Mouse (Mus musculus): ENCODE measurements around the gene D5Ertd579e.

Gene D5Ertd579e

GRCm38 (mm10) chr5:36571371-36571770 lies 124.5 kb downstream of the D5Ertd579e start:
- DNase-seq (ENCODE audit: extremely low read depth, low read depth, low spot score) = no peak

- DNase-seq (ENCODE audit: extremely low read depth, low read depth, low spot score) = no peak
Measured at GRCm38 (mm10) chr5:36570546-36571245, 125.1 kb downstream of the D5Ertd579e start.

GRCm38 (mm10) chr5:36570098-36570497 lies 125.7 kb downstream of the D5Ertd579e start:
- no peak for DNase-seq (ENCODE audit: extremely low read depth, low read depth, low spot score)

GRCm38 (mm10) chr5:36568118-36568517 lies 127.7 kb downstream of the D5Ertd579e start:
- no peak for DNase-seq (ENCODE audit: extremely low read depth, low read depth, low spot score)

GRCm38 (mm10) chr5:36567627-36568026 lies 128.2 kb downstream of the D5Ertd579e start:
- DNase-seq (ENCODE audit: extremely low read depth, low read depth, low spot score) = no peak

- no peak for DNase-seq (ENCODE audit: extremely low read depth, low read depth, low spot score)
Measured at GRCm38 (mm10) chr5:36564530-36564929, 131.3 kb downstream of the D5Ertd579e start.

GRCm38 (mm10) chr5:36563741-36564140 lies 132.1 kb downstream of the D5Ertd579e start:
- DNase-seq (ENCODE audit: extremely low read depth, low read depth, low spot score) = no peak

GRCm38 (mm10) chr5:36562791-36563445 lies 132.9 kb downstream of the D5Ertd579e start:
- no peak for DNase-seq (ENCODE audit: extremely low read depth, low read depth, low spot score)

GRCm38 (mm10) chr5:36561509-36561908 lies 134.3 kb downstream of the D5Ertd579e start:
- no peak for DNase-seq (ENCODE audit: extremely low read depth, low read depth, low spot score)

- no peak for DNase-seq (ENCODE audit: extremely low read depth, low read depth, low spot score)
Measured at GRCm38 (mm10) chr5:36560490-36560889, 135.3 kb downstream of the D5Ertd579e start.

- DNase-seq (ENCODE audit: extremely low read depth, low read depth, low spot score) = no peak
Measured at GRCm38 (mm10) chr5:36559510-36560235, 136.2 kb downstream of the D5Ertd579e start.

GRCm38 (mm10) chr5:36559106-36559505 lies 136.7 kb downstream of the D5Ertd579e start:
- no peak for DNase-seq (ENCODE audit: extremely low read depth, low read depth, low spot score)

GRCm38 (mm10) chr5:36558526-36558925 lies 137.3 kb downstream of the D5Ertd579e start:
- no peak for DNase-seq (ENCODE audit: extremely low read depth, low read depth, low spot score)

- no peak for DNase-seq (ENCODE audit: extremely low read depth, low read depth, low spot score)
Measured at GRCm38 (mm10) chr5:36557584-36558308, 138.1 kb downstream of the D5Ertd579e start.

- no peak for DNase-seq (ENCODE audit: extremely low read depth, low read depth, low spot score)
Measured at GRCm38 (mm10) chr5:36556906-36557305, 138.9 kb downstream of the D5Ertd579e start.

- DNase-seq (ENCODE audit: extremely low read depth, low read depth, low spot score) = no peak
Measured at GRCm38 (mm10) chr5:36556289-36556688, 139.5 kb downstream of the D5Ertd579e start.

- DNase-seq (ENCODE audit: extremely low read depth, low read depth, low spot score) = no peak
Measured at GRCm38 (mm10) chr5:36554496-36554895, 141.3 kb downstream of the D5Ertd579e start.

- DNase-seq (ENCODE audit: extremely low read depth, low read depth, low spot score) = no peak
Measured at GRCm38 (mm10) chr5:36553886-36554285, 141.9 kb downstream of the D5Ertd579e start.

GRCm38 (mm10) chr5:36553056-36553606 lies 142.7 kb downstream of the D5Ertd579e start:
- DNase-seq (ENCODE audit: extremely low read depth, low read depth, low spot score) = no peak

- DNase-seq (ENCODE audit: extremely low read depth, low read depth, low spot score) = no peak
Measured at GRCm38 (mm10) chr5:36552391-36552790, 143.4 kb downstream of the D5Ertd579e start.

All from fat pad, adult 2 months (tissue).